Mouse (Mus musculus) midbrain, postnatal 0 days (tissue): Measurements from ENCODE around the gene Kcnk4. TPM values are rescaled to one million over a fixed set of nuclear protein-coding genes. Genes with fewer than 3 reads are reported as not detected.

ENCODE experiments used
- ATAC-seq: fragments of 200-750 bp; cut with Nextera tagmentation; 2 replicates; pipeline ENCODE4 v1.8.0; 2017; ENCODE audit warnings: moderate number of reproducible peaks, mild to moderate bottlenecking, moderate TSS enrichment, moderate library complexity; ENCODE audit not compliant: low FRiP score
- DNase-seq: peaks from one replicate; pipeline ENCODE4 v3.0.0-alpha.2; 2015; ENCODE audit warnings: low spot score
- H3K27ac ChIP-seq: fragments of 300-500 bp; sonication (generic); 2 replicates; pipeline ENCODE4 v1.5.1; 2014; ENCODE audit warnings: low read depth, mild to moderate bottlenecking, low read length, mixed read lengths
- H3K27me3 ChIP-seq: fragments of 300-500 bp; sonication (generic); 2 replicates; pipeline ENCODE4 v1.6.1; 2014; ENCODE audit warnings: low read length, control low read depth, mixed read lengths; ENCODE audit not compliant: insufficient read depth
- H3K36me3 ChIP-seq: fragments of 300-500 bp; sonication (generic); 2 replicates; pipeline ENCODE4 v1.6.1; 2014; ENCODE audit warnings: low read length, control low read depth, mixed read lengths; ENCODE audit not compliant: insufficient read depth
- H3K4me1 ChIP-seq: fragments of 300-500 bp; sonication (generic); 2 replicates; pipeline ENCODE4 v1.6.1; 2014; ENCODE audit warnings: mild to moderate bottlenecking, control low read depth, antibody characterized with exemption, low read length, mixed read lengths; ENCODE audit not compliant: insufficient read depth
- H3K4me2 ChIP-seq: fragments of 300-500 bp; sonication (generic); 2 replicates; pipeline ENCODE4 v1.6.1; 2014; ENCODE audit warnings: low read depth, mild to moderate bottlenecking, low read length, mixed read lengths; ENCODE audit not compliant: poor library complexity, severe bottlenecking
- H3K4me3 ChIP-seq: fragments of 300-500 bp; sonication (generic); 2 replicates; pipeline ENCODE4 v1.5.1; 2014; ENCODE audit warnings: low read depth, mild to moderate bottlenecking, low read length, moderate library complexity
- H3K9ac ChIP-seq: fragments of 300-500 bp; sonication (generic); replicated peaks from 2 replicates; pipeline ENCODE4 v1.6.1; 2014; ENCODE audit warnings: mild to moderate bottlenecking, low read length, moderate library complexity, mixed read lengths; ENCODE audit not compliant: poor library complexity, severe bottlenecking
- H3K9me3 ChIP-seq: fragments of 300-500 bp; sonication (generic); 2 replicates; pipeline ENCODE4 v1.6.1; 2016; ENCODE audit warnings: low read length, control low read depth
- CTCF ChIP-seq: IDR thresholded peaks from 2 replicates; pipeline ENCODE4 v1.5.1; 2016; ENCODE audit warnings: antibody characterized with exemption, mild to moderate bottlenecking
- WGBS: fragments of 180-500 bp; shearing (Covaris S2); extraction: QIAGEN DNeasy Blood & Tissue Kit; methylation state at CpG from one replicate; pipeline ENCODE4 v1.1.7; 2014; 5-methylcytosine and 5-hydroxymethylcytosine counted together
- polyA plus RNA-seq: library from polyadenylated mRNA; unstranded; fragments of >200 nt; fragmentation: Nextera tagmentation; extraction: Ambion mirVana; gene quantifications from 2 replicates; pipeline ENCODE4 v1.2.1, GENCODE M21; 2015
- total RNA-seq: library from RNA; depleted of rRNA; stranded (reverse); fragments of >200 nt; gene quantifications from 2 replicates; pipeline ENCODE4 v1.2.3, GENCODE M21; 2014

Gene Kcnk4
- total and polyA plus RNA-seq, 2 experiments from 2014 or later: 13.6 to 18.0 TPM

DNA sequence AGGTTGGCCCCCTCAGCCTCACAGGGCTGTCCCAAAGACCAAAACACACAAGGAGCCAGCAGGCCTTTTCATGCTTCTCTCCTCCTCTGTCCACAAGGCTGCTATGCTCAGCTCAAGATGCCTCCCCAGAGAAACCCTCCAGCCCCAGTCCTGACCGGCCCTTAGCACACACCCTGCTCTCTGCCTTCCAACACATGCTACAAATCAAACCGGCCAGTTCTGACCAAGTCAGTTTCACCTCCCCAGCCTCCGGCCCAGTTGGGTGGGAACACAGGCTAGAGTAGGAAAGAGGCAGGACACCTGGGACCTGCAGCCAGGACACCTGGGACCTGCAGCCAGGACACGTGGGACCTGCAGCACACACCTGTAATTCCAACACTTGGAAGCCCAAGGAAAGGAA is 17.8 kb downstream of the Kcnk4 start:
- H3K9ac ChIP-seq: no peak overlapping the region
- no peaks in the 10 kb centered on the region for H3K27me3 ChIP-seq
- no peak overlapping the region for H3K27ac ChIP-seq
- DNase-seq: no peak
- H3K9me3 ChIP-seq: no peaks in the 10 kb centered on the region
- no peak overlapping the region for H3K4me2 ChIP-seq
- no peak for TF ChIP-seq CTCF
- no peak for ATAC-seq
- 82% methylated on average over 4 of the region's 4 CpGs for WGBS
- no peak overlapping the region for H3K4me3 ChIP-seq
- H3K36me3 ChIP-seq: peaks cover 26% of the 10 kb centered on the region
- peaks cover 11% of the 10 kb centered on the region for H3K4me1 ChIP-seq

DNA sequence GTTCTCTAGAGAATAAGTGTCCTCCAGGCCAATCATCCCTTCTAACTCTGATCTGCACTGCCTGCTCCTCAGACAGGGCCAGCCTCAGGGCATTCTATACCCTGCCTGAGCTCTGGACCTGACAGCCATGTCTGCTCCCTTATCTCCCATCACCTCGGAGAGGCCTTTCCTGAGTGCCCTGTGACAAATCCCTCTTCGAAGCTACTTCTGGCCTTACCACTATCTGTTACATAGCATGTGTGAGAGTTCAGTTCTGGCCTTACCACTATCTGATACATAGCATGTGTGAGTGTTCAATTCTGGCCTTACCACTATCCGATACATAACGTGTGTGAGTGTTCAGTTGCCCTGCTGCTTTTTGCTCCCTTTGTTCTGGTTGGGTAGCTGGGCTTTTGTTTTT is 19.0 kb downstream of the Kcnk4 start:
- no peak overlapping the region for H3K4me3 ChIP-seq
- H3K9ac ChIP-seq: no peak overlapping the region
- ATAC-seq (no peak), DNase-seq (no peak)
- WGBS: 88% methylated on average over 4 of the region's 4 CpGs
- no peak overlapping the region for H3K4me2 ChIP-seq
- no peaks in the 10 kb centered on the region for H3K27me3 ChIP-seq
- no peak overlapping the region for H3K27ac ChIP-seq
- no peak for TF ChIP-seq CTCF
- H3K36me3 ChIP-seq: peaks cover 31% of the 10 kb centered on the region
- peaks cover 4% of the 10 kb centered on the region for H3K4me1 ChIP-seq
- H3K9me3 ChIP-seq: no peaks in the 10 kb centered on the region

DNA sequence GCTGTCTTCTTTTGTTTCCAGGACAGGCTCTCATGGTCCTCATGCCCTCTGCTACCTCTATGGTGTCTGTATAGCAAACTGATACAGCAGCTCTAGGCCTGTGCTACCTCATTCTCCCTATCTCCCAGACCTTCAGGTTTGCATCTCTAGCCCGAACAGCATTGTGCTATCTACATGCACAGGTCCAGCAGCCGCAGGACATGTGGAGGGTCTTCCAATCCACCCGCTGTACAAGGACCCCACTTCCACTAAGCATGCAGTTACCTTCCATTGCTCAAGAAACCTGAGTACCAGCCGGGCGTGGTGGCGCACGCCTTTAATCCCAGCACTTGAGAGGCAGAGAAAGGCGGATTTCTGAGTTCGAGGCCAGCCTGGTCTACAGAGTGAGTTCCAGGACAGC is 19.8 kb downstream of the Kcnk4 start:
- H3K27me3 ChIP-seq: no peaks in the 10 kb centered on the region
- DNase-seq (no peak), ATAC-seq (no peak)
- no peak overlapping the region for H3K4me2 ChIP-seq
- H3K9me3 ChIP-seq: no peaks in the 10 kb centered on the region
- peaks cover 31% of the 10 kb centered on the region for H3K36me3 ChIP-seq
- no peaks in the 10 kb centered on the region for H3K4me1 ChIP-seq
- WGBS: 96% methylated on average over 9 of the region's 9 CpGs
- H3K9ac ChIP-seq: no peak overlapping the region
- TF ChIP-seq CTCF: no peak
- H3K27ac ChIP-seq: no peak overlapping the region
- H3K4me3 ChIP-seq: no peak overlapping the region

DNA sequence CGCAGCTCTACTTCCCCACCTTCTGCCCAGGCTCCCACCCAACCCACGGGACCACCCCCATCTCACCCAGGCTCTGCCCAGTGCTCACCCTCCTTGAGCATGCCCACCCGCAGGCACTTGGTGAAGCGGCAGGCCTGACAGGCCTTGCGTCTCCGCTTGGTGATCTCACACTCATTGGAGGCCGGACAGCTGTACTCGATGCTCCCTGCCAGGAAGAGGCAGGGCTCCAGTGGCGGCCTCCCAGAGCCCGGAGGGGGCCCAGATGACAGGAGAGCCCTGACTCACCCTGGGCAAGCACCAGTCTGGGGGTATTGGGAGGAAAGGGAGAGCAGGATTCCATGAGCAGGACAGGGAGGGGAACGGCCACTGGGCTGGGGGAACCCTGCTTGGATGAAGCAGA is 20.3 kb downstream of the Kcnk4 start:
- Histone ChIP-seq H3K27ac (no peak overlapping the region), H3K4me3 (no peak overlapping the region), H3K27me3 (no peaks in the 10 kb centered on the region), H3K36me3 (peaks cover 31% of the 10 kb centered on the region), H3K9me3 (no peaks in the 10 kb centered on the region), H3K9ac (no peak overlapping the region), H3K4me1 (no peaks in the 10 kb centered on the region), H3K4me2 (no peak overlapping the region)
- DNase-seq: no peak
- 85% methylated on average over 11 of the region's 11 CpGs for WGBS
- no peak for ATAC-seq
- no peak for TF ChIP-seq CTCF

DNA sequence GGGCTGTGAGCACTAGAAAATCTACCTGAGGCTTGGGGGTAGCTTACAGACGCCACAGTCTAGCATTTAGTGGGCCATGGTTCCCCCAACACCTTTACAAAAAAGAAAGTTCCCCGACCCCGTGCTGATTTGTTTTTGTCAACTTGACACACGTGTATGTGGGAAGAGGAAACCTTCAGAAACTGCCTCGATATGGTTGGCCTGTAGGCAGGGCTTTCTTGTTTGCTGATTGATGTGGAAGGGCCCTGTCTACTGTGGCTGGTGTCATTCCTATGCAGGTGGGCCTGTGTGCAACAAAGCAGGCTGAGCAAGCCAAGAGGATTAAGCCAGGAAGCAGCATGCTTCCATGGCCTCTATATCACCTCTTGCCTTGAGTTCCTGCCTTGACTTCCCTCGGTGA is 21.3 kb downstream of the Kcnk4 start:
- ATAC-seq (no peak), DNase-seq (no peak)
- no peak overlapping the region for H3K4me2 ChIP-seq
- no peak overlapping the region for H3K9ac ChIP-seq
- WGBS: 88% methylated on average over 6 of the region's 6 CpGs
- H3K36me3 ChIP-seq: peaks cover 31% of the 10 kb centered on the region
- no peaks in the 10 kb centered on the region for H3K9me3 ChIP-seq
- H3K27me3 ChIP-seq: no peaks in the 10 kb centered on the region
- no peak for TF ChIP-seq CTCF
- H3K4me1 ChIP-seq: peaks cover 5% of the 10 kb centered on the region
- H3K4me3 ChIP-seq: no peak overlapping the region
- no peak overlapping the region for H3K27ac ChIP-seq

DNA sequence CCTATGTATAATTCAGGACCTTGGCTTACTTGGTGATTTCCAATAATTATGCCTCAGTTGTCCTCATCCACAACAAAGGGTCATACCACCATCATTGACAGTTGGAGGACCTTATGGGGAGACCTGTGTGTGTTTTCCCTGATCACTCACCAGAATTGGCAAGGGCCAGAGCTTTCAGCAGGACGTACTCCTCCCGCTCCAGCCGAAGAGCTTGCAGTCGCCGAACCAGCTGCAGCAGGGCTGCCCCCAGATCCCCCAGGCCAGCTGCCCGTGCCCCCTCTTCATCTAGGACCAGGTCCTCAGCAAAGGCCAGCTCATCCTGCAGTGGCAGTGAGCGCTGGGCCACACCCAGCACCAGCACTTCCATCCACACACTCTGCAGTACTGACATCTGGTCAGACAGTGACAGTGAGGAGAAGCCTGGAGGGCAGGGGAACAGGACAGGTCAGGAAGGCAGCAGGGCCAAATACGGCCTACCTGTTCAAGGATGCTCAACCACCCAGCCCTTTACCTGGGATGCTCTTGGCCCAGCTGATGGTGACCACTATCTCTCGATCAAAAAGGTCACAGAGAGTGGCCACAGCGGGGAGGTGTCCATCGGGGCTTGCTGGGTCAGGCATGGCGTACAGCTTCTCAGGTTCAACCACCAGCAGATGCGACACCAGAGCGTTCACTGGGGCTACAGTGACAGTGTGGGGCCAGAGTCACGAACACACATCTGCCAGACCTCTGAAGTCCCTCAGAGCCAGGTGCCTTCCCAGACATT is 21.9 kb downstream of the Kcnk4 start:
- WGBS: 94% methylated on average over 15 of the region's 15 CpGs
- peaks cover 31% of the 10 kb centered on the region for H3K36me3 ChIP-seq
- peaks cover 9% of the 10 kb centered on the region for H3K4me1 ChIP-seq
- DNase-seq (no peak), ATAC-seq (no peak)
- H3K9me3 ChIP-seq: no peaks in the 10 kb centered on the region
- no peak overlapping the region for H3K4me3 ChIP-seq
- no peak overlapping the region for H3K9ac ChIP-seq
- H3K27me3 ChIP-seq: no peaks in the 10 kb centered on the region
- no peak overlapping the region for H3K27ac ChIP-seq
- no peak overlapping the region for H3K4me2 ChIP-seq
- TF ChIP-seq CTCF: no peak
